Mouse (Mus musculus) kidney, postnatal 10 days (tissue): ENCODE results near the gene 2310039H08Rik.
"Not testable (repeated sequence)": the region's sequence is repeated elsewhere in the genome, so short reads cannot be mapped to it uniquely, and the experiment has no call there.

Experiments used
- DNase-seq: peaks from one replicate; pipeline ENCODE4 v3.0.0; 2021; ENCODE audit warnings: mixed read lengths

The 2310039H08Rik gene

GRCm38 (mm10) chr17:46764916-46765315, 7.5 kb upstream of the 2310039H08Rik start:
- DNase-seq = not testable (repeated sequence)

GRCm38 (mm10) chr17:46767868-46768267, 4.6 kb upstream of the 2310039H08Rik start:
- DNase-seq = peak; percentile 46

- no peak for DNase-seq
These were observed 1.9 kb upstream of the 2310039H08Rik start for GRCm38 (mm10) chr17:46770546-46770945.

GRCm38 (mm10) chr17:46771025-46771424, 1.4 kb upstream of the 2310039H08Rik start:
- DNase-seq = no peak

- DNase-seq = peak; percentile 25
These were observed 819 bp upstream of the 2310039H08Rik start for GRCm38 (mm10) chr17:46771616-46772015.

- no peak for DNase-seq
These were observed 414 bp upstream of the 2310039H08Rik start for GRCm38 (mm10) chr17:46772038-46772403.

GRCm38 (mm10) chr17:46773278-46774130, 1.1 kb downstream of the 2310039H08Rik start:
- no peak for DNase-seq

- DNase-seq = no peak
These were observed 1.7 kb downstream of the 2310039H08Rik start for GRCm38 (mm10) chr17:46774131-46774472.

GRCm38 (mm10) chr17:46775070-46775469, 2.6 kb downstream of the 2310039H08Rik start:
- DNase-seq = no peak

- DNase-seq = no peak
These were observed 3.7 kb downstream of the 2310039H08Rik start for GRCm38 (mm10) chr17:46776087-46776486.

GRCm38 (mm10) chr17:46781876-46782275, 9.4 kb downstream of the 2310039H08Rik start:
- DNase-seq = no peak

GRCm38 (mm10) chr17:46782341-46783221, 10.1 kb downstream of the 2310039H08Rik start, which contains the start of gene Rpl7l1:
TSS of gene Rpl7l1 (minus strand) at chr17:46782672.
- peak; percentile 94 for DNase-seq

- no peak for DNase-seq
These were observed 10.8 kb downstream of the 2310039H08Rik start for GRCm38 (mm10) chr17:46783222-46783565.

GRCm38 (mm10) chr17:46786952-46787351, 14.5 kb downstream of the 2310039H08Rik start:
- no peak for DNase-seq

GRCm38 (mm10) chr17:46787974-46788373, 15.5 kb downstream of the 2310039H08Rik start:
- DNase-seq = not testable (repeated sequence)

- DNase-seq = no peak
These were observed 20.5 kb downstream of the 2310039H08Rik start for GRCm38 (mm10) chr17:46792963-46793362.

- no peak for DNase-seq
These were observed 24.3 kb downstream of the 2310039H08Rik start for GRCm38 (mm10) chr17:46796743-46797142.

- no peak for DNase-seq
These were observed 25.0 kb downstream of the 2310039H08Rik start for GRCm38 (mm10) chr17:46797386-46797785.

GRCm38 (mm10) chr17:46799680-46800079, 27.2 kb downstream of the 2310039H08Rik start:
- DNase-seq = no peak

GRCm38 (mm10) chr17:46801761-46802160, 29.3 kb downstream of the 2310039H08Rik start:
- no peak for DNase-seq

- no peak for DNase-seq
These were observed 35.9 kb downstream of the 2310039H08Rik start for GRCm38 (mm10) chr17:46808376-46808775.

- DNase-seq = no peak
These were observed 36.8 kb downstream of the 2310039H08Rik start for GRCm38 (mm10) chr17:46809131-46809830.

GRCm38 (mm10) chr17:46810672-46811071, 38.2 kb downstream of the 2310039H08Rik start:
- DNase-seq = no peak
